Mouse (Mus musculus) layer of hippocampus, adult 18-20 months (tissue): ENCODE measurements around the gene Cx3cl1. TPM values are rescaled to one million over a fixed set of nuclear protein-coding genes. Genes with fewer than 3 reads are reported as not detected.

ENCODE experiments used
- DNase-seq, 2 experiments: peaks; one replicate each; pipeline ENCODE4 v3.0.0; 2022; ENCODE audit warnings: low spot score in 2 of 2
- total RNA-seq, 2 experiments: library from RNA; stranded (reverse); gene quantifications; 2 replicates each; pipeline ENCODE4 v1.2.3; 2021

The Cx3cl1 gene
- total RNA-seq, 2 experiments from 2014 or later, result 400 to 401 TPM

GRCm38 (mm10) chr8:94773048-94773447 lies 1.2 kb downstream of the Cx3cl1 start:
- peak in 1 of 2 experiments; percentile 70 for DNase-seq

DNA sequence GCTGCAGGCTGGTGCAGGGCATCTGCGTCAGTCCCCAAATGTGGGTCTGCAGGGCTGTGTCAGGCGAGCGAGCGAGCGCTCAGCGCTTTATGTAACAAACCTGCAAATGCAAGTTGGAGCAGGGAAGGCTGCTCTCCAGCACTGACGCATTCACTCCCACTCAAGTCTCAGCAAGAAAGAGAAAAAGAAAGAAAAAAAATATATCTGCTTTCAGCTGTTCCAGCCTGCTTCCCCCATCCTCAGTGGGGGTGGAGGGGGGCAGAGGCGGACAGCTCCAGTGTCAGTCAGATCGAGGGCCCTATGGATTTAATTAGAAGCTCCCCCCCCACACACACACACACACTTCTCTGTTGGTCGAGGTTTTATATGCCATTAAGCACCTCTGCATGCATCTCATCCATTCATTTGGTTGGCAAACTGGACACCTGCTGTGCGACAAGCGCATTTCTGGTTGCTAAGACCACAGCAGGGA lies 1.9 kb downstream of the Cx3cl1 start:
- DNase-seq, result peak; percentile 66 to 84

DNA sequence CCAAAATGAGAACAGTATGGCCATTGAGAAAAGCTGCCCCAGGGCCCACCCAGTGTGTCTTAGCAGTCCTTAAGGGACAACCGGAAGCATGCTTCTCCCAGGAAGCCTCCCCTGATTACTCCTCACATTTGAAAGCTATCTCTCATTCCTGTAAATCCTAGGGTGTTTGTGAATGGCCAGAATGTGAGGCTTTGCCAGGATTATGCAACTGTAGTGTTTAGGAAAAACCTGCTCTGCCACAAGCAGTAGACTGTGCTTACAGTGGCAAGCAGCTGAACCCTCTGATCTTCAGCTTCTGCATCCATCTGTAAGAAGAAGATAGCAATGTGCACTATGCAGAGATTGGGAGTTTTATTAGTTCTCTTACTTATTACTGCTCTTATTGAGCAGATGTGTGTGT lies 2.8 kb downstream of the Cx3cl1 start:
- no peak for DNase-seq

GRCm38 (mm10) chr8:94776346-94776745 lies 4.5 kb downstream of the Cx3cl1 start:
- DNase-seq, result no peak

DNA sequence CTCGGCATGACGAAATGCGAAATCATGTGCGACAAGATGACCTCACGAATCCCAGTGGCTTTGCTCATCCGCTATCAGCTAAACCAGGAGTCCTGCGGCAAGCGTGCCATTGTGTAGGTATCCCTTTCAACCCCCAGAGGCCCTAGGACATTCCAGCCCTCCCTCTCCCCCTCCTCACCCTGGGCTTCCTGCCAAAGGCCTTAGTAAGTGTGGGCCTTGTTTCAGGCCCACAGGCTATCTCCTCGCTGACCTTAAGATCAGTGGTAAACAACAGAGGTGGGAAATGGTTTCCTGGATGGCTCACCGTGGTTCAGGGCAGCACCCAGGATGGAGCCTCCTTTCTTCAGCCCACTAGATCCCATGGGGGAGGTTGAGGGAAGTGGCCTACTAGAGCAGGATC lies 6.2 kb downstream of the Cx3cl1 start:
- DNase-seq, result no peak

- no peak for DNase-seq
These were observed 6.7 kb downstream of the Cx3cl1 start for GRCm38 (mm10) chr8:94778473-94778872.

GRCm38 (mm10) chr8:94778895-94779533 lies 7.2 kb downstream of the Cx3cl1 start:
- DNase-seq, result no peak

- DNase-seq, result no peak
These were observed 7.9 kb downstream of the Cx3cl1 start for GRCm38 (mm10) chr8:94779534-94780294.

DNA sequence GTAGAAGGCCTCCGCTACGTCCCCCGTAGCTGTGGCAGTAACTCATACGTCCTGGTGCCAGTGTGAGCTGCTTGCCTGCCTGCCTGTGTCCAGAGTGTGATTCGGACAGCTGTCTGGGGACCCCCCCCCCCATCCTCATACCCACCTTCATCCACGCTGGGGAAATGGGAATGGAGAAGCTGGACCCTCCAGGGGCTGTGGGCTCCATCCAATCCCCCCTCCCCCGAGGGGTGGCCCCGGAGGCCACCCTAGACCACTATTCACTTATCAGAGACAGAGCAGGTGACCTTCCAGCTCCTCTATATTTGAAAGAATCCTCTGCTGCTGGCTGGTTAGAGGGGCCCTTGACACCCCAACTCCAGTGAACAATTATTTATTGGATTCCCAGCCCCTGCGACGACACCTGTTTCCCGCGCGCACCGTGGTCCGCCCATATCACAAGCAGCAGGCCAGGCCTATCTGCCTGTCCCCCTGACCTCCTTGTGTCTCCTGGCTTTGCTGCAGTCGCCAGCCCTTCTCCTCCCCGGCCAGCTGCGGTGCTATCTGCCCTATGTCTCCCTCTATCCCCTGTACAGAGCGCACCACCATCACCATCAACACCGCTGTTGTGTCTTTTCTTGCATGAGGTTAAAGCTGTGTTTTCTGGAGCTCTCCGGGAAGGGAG lies 8.8 kb downstream of the Cx3cl1 start:
- no peak for DNase-seq

- no peak for DNase-seq
These were observed 9.5 kb downstream of the Cx3cl1 start for GRCm38 (mm10) chr8:94781155-94781837.

DNA sequence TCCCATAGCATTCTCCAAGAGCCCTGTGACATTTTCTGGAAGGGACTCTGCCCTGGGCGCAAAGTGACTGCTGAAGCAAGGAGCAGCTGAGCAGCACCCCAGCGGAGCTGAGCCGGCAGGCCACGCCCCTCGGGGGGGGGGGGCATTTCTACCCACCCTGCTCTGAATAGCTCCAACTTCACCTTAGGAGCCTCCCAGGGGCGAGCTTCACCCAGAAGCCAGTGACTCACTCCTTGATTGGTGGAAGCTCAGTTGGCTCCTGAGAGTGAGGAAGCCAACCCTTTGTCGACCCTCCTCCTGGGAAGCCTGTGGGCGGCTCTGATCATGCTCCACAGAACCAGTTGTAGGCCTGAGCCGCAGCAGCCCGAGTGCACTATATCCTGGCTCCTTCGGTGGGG lies 10.0 kb downstream of the Cx3cl1 start:
- no peak for DNase-seq

GRCm38 (mm10) chr8:94783890-94784289 lies 12.1 kb downstream of the Cx3cl1 start:
- no peak for DNase-seq

DNA sequence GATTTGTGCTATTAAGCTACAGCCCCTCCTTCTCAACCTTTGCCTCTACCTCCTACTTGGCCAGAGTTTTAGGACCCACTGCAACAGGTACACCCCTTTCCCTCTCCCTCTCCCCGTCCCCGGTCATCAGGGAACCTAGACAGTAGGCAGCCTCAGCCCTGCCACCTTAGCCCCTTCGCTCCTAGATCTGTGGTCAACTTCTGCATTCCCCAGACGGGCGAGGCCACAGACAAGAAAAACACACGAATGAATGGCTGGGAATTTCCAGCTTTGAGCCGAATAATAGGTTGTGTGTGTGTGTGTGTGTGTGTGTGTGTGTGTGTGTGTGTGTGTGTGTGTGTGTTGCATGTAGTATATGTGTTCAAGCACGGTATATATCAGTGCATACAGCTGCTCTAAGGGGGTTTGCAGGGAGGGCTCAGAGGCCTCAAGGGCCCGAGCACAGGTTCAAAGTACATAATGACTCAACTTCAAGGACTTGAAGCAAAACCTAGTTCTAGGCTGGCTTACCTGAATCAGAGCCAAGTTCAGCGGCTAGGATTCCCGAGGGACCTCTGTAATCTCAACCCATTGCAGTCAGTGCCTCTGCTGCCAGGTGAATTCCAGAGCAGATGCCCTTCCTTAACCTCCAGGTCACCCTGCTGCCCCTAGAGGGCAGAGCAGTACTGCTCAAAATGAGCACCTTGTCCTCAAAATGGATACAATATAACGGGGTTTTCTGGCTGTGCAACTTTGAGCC lies 13.6 kb downstream of the Cx3cl1 start:
- no peak for DNase-seq

GRCm38 (mm10) chr8:94785995-94786595 lies 14.3 kb downstream of the Cx3cl1 start:
- DNase-seq, result no peak

DNA sequence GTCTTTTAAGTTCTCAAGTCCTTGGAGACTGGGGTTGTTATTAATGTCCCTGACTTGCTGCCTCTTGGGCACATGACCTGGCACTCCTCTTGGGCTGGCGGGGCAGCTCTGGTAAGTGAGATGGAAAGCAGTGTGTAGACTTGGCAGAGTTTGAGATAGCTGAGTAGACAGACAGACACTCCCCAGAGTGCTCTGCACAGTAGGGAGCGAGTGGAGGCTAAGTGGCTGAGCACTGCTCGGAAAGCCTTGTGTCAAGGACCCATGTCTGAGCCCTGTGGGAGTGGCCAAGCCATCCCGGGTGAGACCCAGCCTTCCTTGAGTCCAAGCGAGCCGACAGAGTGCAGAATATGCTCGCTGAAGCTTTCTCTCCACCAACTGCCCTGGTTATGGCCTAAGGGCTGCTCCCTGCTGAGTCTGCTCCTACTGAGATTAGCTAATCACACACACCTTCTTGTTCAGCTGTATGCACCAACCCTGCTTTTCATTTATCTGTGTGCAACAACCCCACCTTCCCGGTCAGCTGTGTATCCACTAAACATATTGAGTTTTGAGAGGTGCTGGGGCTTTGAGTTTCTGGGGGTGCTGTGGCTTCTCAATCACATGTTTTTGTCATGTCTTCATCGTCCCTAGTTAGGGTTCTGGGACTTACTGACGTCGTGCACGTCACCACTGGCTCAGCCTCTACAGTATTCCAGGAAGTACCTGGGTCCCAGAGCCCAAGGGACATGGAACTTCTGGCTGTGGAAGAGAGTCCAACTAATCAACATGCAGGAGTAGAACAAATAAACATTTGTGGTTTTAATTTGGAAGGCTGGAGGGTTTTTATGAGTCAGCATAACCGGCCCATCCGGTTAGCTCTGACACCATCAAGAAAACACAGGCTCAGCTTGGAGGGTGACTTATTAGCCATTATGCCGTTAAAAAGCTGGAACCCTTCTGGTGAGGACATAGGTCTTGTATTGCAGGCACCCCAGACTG lies 16.0 kb downstream of the Cx3cl1 start:
- DNase-seq, result no peak

DNA sequence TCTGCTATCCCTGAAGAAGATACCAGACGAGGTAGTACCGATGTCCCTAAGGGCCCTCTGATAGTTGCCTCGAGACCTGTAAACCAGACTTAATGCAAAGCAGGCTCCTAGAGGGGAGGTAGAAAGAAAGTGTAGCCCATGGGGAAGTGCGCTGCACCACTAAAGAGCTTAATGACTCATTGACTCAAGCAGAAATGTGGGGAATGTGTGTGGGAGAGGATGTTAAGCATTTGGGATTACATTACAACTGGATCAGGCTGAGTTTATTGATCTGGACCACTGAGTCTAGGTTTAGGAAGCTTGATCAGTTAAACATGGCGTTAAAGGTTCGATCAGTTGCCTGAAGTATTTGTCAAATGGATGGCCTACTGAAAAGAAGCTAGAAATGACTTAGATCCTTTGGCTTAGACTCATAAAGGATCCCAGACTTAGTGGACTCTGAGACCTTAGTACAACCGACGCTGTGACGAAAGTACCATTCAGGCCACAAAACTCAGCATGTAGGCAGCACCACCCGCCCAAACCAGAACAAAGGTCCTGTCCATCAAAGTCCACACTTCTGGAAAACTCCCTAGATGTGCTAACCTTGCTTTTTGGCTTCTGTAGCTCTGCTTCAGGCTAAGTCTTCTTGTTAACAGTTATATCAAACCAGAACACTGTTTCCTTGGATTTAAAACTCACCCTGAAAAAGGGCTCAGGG lies 17.6 kb downstream of the Cx3cl1 start:
- DNase-seq, result no peak

- no peak for DNase-seq
These were observed 22.6 kb downstream of the Cx3cl1 start for GRCm38 (mm10) chr8:94794368-94794767.

DNA sequence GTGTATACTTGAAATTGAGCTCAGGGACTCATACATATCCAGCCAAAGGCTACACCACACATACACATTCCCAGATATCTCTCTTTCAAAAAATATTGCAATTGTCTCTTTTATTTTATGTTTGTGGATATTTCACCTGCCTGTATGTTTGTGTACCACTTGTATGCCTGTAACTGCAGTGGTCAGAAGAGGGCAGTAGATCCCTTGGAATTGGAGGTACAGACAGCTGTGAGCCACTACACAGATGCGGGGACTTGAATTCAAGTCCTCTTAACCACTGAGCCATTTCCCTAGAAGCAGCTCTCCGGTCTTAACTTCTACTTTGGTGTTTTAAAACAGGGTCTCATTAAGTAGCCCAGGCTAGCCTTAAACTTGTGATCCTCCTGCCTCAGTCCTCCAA lies 23.0 kb downstream of the Cx3cl1 start:
- DNase-seq, result no peak
